Mouse (Mus musculus) central nervous system, embryonic 14 days (tissue): ENCODE results near the gene Mthfsl. TPM values are rescaled to one million over a fixed set of nuclear protein-coding genes. Genes with fewer than 3 reads are reported as not detected.

Experiments
- polyA plus RNA-seq: library from polyadenylated mRNA; depleted of rRNA; stranded (reverse); fragments of >200 nt; gene quantifications from 2 replicates; pipeline ENCODE4 v1.2.3, GENCODE M21; 2012; rRNA removed

The Mthfsl gene
- polyA plus RNA-seq, result 31.2 and 31.6 TPM in 2 replicates

DNA sequence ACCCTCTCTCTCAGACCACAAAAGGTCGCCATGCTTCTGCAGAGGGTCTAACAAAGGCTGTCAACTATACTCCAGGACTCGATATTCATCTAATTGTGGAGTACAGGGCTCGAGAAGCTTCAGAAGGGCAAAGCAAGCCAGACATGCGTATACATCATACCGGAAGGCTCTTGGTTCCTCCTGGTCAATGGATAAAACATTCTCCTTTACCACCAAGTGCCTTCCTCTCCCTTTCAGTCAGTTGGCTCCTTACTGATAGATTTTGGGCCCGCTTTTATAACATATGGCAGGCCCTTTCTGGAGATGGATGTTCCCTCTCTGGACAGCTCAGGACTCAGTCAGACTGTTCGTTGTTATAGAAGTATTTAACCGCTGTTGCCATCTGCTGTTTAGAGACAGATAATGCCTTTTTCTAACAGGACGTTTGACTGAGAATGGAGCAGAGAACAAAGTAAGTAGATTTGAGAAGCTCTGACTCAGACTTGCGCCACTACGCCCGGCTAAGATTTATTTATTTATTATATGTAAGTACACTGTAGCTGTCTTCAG, at the start of gene Mthfsl:
Gene Mthfsl (minus strand): TSS at position 308 of the 549 bp plus-strand sequence.

DNA sequence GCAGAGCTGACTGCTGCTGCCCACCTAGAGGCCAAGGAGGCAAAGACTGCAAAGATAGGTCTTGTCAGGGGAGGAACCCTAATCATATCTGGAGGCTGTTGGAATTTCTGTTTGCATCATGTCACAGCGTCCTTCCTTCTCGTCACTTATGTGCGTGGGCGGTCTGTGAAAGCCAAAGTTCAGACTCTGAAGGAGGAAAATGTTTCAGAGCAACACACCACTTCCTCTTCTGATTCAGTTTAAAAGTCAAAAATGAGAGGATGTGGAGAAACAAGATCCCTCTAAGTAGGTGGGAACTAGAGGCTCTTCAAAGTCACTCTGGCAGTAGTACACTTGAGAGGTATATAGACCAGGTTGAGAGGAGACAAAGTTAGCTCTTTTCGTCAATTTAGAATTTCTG, 11.6 kb upstream of the Mthfsl start, which contains the start of gene Bcl2a1d:
Gene Bcl2a1d (minus strand): TSS at position 187 of the 400 bp plus-strand sequence.

Other genes starting within 250 kb of the Mthfsl start
- gene Syncrip, start 237.7 kb downstream of the Mthfsl start, polyA plus RNA-seq, result 50.4 and 56.1 TPM in 2 replicates
- gene Zfp949, start 172.3 kb downstream of the Mthfsl start, polyA plus RNA-seq, result 12.0 and 13.3 TPM in 2 replicates
- 0.07 and 0.13 TPM in 2 replicates for gene Trim43a, start 139.4 kb downstream of the Mthfsl start, polyA plus RNA-seq
- 0.45 and 0.68 TPM in 2 replicates for gene Bcl2a1d, start 11.6 kb upstream of the Mthfsl start, polyA plus RNA-seq
- not detected in 2 replicates for gene Trim43c, start 118.9 kb upstream of the Mthfsl start, polyA plus RNA-seq
- 0.23 and 0.43 TPM in 2 replicates for gene Bcl2a1a, start 236.6 kb upstream of the Mthfsl start, polyA plus RNA-seq